Mouse (Mus musculus) ovary, postnatal 36 days (tissue): ENCODE data around the gene Atr.
"Not testable (repeated sequence)": the region's sequence is repeated elsewhere in the genome, so short reads cannot be mapped to it uniquely, and the experiment has no call there.

Experiments used
- DNase-seq: peaks from one replicate; pipeline ENCODE4 v3.0.0; 2022; ENCODE audit warnings: low spot score, mixed read lengths

Gene Atr

DNA sequence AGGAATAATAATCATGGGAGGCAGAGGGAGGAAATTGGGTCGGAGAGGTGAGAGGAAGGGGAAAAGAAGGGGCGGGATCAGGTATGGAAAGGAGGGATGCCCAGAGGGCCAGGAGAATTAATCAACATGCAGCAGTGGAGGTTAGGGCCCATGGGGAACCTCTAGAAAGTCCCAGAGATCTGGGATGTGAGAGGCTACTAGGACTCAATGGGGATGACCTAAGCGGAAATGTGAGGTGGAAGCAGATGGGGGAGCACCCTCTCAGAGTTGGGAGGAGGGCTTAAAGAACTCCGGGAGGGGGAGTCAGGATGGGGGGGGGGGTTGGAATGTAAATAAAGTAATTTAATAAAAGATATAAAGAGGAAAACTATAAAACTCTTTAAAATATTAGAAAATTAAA is 96.3 kb downstream of the Atr start:
- no peak for DNase-seq

DNA sequence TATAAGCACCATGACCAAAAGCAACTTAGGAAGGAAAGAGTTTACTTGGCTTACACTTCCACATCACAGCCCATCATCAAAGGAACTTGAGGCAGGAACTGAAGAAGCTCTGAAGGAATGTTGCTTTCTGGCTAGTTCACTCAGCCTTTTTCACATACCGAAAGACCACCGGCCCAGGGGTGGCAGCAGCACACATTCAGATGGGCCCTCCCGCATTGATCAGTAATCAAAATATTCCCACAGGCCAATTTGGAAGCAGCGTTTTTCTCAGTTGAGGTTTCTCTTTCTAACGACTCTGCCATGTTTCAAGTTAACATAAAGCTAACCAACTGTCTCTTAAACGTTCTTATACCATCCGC is 96.8 kb downstream of the Atr start:
- no peak for DNase-seq

DNA sequence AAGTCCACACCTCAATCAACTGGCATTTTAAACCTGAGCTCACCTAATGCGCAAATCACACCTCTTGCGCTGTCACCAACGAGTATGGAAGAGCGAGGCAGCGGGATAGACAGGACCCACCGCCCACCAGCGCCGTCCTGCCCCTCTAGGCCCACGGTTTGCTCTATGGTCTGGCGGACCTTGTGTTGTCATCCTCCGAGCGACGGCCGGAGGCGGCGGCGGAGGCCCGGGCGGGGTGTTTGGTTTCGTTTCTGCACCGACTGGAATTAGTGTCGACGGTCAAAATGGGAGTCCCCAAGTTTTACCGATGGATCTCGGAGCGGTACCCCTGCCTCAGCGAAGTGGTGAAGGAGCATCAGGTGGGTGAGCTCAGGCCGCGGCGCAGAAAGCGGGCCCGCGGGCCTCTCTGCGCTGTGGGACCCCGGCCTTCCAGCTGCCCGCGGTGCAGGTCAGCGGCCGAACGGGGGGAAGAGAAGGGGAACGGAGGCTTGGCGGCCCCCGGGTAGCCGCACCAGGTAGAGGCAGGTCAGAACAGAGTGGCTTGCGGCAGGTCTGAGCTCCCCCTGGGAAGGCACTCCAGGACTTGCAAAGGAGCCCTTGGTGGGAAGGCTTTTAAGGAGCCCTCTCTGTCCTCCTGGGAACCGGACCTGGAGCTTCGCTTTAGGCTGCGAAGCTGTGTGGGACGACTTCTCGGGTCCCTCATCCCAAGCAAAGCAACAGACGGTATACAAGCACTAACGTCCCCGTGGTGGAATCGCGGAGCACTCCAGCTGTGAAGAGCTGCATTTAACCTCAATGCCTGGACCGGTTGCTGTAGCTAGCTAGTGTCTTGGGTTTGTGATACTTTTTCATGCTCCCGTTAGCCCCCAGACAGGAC is 97.4 kb downstream of the Atr start, which contains the start of gene Xrn1:
Xrn1 (plus strand) TSS at position 176 of the 877 bp plus-strand sequence.
- peak; percentile 93 for DNase-seq

DNA sequence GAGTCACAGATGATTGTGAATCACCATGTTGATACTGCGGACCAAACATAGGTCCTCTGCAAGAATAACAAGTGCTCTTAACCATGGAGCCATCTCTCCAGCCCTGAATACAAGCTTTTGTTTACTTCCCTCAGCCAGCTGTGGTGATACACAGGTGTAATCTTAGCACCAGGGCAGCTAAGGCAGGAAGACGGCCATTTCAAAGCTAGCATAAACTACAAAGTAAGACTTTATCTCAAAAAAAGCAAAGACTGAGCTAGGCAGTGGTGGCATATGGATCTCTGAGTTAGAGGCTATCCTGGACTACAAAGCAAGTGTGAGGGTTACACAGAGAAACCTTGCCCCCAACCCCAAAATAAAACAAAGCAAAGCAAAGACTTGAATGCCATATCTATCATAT is 100.2 kb downstream of the Atr start:
- no peak for DNase-seq

DNA sequence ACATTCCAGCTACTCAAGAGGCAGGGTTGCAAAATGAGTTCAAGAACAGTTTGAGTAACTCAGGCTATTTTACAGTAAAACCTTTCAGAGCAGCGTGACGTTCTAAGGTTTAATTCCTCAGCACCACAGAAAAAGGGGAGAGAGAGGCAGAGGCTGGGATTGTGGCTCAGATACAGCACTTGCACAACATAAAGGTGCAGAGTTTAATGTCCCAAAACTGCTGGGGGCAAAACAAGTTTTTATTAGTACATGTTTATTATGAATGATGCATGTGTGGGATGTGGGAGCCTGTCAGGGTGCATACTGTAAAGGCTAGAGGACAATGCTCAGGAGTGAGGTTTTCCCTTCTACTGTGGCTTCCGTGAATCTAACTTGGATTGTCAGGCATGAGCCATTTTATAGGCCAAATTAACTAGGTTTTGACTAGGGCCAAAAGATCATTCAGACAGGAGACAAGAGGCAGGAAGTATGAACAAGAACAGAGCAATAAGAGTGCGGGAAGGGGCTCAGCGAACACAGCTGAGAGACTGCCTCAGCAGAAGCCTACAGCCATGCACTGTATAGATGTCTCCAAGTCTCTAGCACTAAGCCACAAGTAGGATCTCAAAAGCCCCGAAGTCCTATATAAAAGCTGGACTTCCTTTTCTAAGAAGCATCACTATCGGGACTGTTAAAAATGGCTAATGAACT is 100.8 kb downstream of the Atr start:
- DNase-seq, result no peak

DNA sequence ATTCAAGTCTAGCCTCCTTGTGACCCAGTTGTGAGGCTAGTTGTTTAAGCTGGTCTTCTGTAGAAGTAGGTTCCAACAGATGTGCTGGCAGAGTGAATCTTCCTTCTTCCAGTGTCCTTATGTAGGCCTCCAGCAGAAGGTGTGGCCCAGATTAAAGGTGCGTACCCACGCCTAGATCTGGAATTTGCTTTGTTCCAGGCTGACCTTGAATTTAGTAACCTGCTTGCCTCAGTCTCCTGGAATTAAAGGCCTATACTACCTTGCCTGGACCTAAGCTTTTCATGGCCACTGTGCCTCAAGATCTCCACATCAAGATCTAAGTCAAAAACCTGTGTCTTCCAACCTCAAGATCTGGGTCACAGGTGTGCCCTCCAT is 101.3 kb downstream of the Atr start:
- not testable (repeated sequence) for DNase-seq

DNA sequence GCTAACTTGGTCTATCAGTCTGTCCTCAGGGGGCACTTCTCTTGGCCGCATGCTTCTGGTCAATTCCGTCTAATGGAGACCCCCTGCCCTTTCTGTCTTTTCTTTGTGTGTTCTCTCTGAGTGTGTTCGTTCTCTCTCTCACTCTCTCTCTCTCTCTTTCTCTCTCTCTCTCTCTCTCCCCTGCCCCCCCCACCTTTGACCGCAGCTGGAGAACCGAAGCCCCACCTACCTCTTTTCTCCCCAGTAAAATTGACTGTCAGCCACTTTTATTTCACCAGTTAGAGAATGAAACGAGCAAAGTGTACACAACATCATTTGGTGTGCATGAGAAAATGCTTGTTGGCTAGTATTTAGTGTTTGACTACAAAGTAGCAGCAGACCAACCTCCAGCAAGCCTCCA is 101.8 kb downstream of the Atr start:
- no peak for DNase-seq

DNA sequence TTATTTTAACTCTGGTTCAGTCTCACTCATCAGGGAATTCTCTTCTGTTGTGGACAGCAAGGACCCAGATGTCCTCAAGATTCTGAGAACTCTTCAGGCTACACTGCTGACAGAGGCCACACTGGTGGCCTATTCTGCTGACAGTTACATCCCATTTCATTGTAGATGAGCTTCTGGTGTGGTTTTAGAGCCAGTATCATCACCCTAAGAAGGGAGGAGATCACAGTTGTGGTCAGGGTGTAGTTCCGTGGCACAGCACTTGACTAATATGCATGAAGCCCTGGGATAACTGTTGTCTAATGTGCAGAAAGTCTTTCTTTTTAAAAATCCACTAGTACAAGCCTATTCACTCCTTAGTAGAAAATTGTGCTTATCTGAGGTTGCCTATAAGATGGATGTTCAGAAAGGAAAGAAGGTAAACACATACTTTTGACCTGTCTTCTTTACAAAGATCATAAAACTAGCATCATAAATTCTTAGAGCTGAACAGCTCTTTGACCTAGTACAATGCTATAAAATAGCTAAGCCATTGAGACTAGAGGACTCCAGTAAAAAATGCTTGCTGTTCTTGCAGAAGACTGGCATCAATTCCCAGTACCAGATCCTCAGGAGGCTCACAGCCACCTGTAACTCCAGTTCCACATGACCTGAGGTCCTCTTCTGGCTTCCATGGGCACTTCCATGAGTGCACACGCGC is 102.5 kb downstream of the Atr start:
- DNase-seq, result no peak

DNA sequence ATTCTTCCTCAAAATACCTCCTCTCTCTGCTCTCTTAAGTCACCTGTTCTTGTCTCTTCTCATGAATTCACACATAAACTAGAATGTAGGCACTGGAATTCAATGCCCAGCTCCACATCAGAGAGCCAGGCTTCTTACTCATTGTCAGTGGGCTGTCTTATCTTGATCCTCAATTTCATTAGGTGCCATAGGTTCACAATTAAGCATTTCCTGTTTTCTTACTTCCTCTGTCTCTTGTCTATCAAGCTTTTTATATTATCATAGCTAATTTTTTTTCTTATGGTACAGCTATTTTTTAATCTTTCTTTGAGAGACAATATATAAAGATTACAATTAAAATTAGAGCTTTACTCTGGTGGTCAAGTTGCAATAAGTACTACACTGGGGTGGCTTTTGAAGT is 103.7 kb downstream of the Atr start:
- DNase-seq, result no peak

DNA sequence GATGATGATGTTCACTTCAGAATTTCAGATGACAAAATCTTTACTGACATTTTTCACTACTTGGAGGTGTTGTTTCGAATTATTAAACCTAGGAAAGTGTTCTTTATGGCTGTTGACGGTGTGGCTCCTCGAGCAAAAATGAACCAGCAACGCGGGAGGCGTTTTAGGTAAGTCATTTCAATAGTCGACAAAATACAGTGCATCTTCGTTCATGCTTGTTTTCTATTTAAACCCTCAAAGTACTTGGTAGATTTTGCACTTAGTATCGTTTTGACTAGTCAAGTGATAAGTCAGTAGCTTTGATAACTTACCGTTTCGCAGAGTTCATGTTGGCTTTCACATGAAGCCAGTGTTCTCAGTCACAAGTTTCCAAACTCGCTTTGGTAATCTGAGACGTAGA is 106.6 kb downstream of the Atr start:
- DNase-seq, result no peak

DNA sequence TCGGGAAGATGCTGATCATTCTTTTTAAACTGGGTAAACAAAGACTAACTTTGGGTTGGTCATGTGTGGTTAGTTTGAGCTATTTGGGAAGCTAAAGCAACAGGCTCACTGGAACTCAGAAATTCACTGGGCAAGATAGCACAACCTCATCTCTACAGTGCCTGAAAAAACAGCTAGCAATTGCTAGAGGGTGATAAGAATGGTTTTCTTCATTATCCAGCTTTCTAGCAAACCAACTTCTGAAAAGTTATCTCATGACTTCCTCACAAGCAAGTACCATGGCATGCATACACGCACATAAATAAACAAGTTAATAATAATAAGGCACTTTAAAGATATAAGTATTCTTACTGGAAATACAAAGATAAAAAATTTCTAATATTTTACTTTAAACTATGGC is 120.9 kb downstream of the Atr start:
- DNase-seq, result no peak

DNA sequence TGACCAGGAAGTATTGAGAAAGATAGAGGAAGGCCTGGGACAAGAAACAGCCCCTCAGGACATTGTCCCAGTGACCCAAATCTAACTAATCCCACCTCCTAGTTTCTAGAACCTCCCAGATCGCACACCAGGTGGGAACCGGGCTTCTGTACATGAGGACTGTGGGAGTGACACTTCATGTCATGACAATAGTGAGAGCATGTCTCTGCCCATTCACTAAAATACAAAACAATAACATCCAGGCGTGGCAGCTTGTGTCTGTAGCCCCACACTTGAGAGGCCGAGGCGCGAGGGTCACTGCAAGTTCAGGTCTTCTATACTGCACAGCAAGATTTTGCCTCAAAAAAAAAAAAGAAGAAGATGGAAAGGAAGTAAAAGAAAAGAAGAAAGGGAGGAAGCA is 122.5 kb downstream of the Atr start:
- DNase-seq, result no peak

DNA sequence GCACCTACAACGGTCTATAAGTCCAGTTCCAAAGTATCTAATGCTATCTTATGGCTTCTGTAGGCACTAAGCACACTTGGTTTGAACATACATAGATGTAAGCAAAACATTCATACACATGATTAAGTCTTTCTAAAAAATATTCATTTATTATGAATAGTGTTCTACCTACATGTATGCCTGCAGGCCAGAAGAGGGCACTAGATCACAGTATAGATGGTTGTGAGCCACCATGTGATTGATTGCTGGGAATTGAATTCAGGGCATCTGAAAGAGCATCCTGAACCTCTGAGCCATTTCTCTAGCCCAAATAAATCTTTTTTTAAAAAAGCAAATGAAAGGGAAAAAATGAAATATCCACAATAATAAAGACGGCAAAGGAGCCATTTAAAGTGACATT is 134.9 kb downstream of the Atr start:
- DNase-seq, result no peak
